Mouse (Mus musculus) E14TG2a.4 (cell line): ENCODE measurements around the gene Mylk.

Source experiments
- H3K27me3 ChIP-seq: 2 replicates; pipeline ENCODE4 v1.6.1; 2014; ENCODE audit warnings: low read length, control low read depth; ENCODE audit not compliant: insufficient read depth
- H3K36me3 ChIP-seq: 2 replicates; pipeline ENCODE4 v1.6.1; 2014; ENCODE audit warnings: low read length, control low read depth; ENCODE audit not compliant: insufficient read depth
- H3K4me1 ChIP-seq: replicated peaks from 2 replicates; pipeline ENCODE4 v1.6.1; 2014; ENCODE audit warnings: low read depth, low read length, control low read depth
- H3K4me3 ChIP-seq: replicated peaks from 2 replicates; pipeline ENCODE4 v1.5.1; 2014; ENCODE audit warnings: mild to moderate bottlenecking, low read length
- H3K9me3 ChIP-seq: 2 replicates; pipeline ENCODE4 v1.6.1; 2014; ENCODE audit warnings: low read length, control low read depth
- CTCF ChIP-seq: conservative IDR thresholded peaks from 2 replicates; pipeline ENCODE4 v1.5.1; 2014; ENCODE audit warnings: low read length
- NANOG ChIP-seq: IDR thresholded peaks from 2 replicates; pipeline ENCODE4 v1.6.1; 2014; ENCODE audit warnings: borderline replicate concordance, low read length, mixed read lengths
- POU5F1 ChIP-seq: IDR thresholded peaks from 2 replicates; pipeline ENCODE4 v1.6.1; 2014; ENCODE audit warnings: low read length, borderline replicate concordance

The Mylk gene

DNA sequence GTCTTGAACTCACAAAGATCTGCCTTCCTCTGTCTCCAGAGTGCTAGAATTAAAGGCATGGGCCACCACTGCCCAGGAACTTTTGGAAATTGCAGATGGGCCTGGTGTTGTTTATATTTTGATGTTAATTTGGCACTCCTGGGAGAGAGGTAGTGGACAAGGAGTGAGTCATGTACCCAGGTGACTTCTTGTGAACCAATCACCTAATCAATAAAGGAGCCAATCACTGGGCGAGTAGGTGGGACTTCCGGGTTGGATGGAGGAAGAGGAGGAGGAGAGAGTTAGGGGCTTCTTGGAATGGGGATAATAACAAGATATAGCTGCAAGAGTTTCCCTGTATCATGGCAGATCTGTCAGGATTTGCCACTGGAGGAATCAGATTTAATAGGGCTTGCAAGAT, 268.5 kb downstream of the Mylk start:
- Histone ChIP-seq H3K4me3 (peak overlapping the region; percentile 86), H3K4me1 (peaks cover 73% of the 10 kb centered on the region), H3K27me3 (no peaks in the 10 kb centered on the region), H3K9me3 (no peaks in the 10 kb centered on the region), H3K36me3 (peaks cover 4% of the 10 kb centered on the region)
- no peak for TF ChIP-seq POU5F1
- TF ChIP-seq CTCF, result no peak
- TF ChIP-seq NANOG, result no peak

DNA sequence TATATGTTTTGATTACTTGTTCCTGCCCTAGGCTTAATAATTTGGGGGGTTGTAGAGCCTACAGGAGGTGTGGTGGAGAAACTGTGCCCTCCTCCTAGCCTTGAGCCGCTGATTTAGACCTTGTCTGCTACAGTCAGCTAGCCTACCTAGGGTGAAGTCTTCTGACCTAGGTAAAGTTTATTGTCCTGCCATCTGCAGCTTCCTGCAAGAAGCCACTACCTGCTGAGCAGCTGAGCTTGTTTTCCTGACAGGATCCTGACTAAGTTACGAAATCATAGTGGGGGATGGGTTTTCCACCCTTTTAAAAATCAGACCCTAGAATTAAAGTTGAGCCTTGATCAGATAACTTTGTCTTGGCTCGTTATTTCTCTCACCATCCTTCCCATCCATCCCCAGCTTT, 271.5 kb downstream of the Mylk start:
- Histone ChIP-seq H3K4me1 (peaks cover 71% of the 10 kb centered on the region), H3K9me3 (no peaks in the 10 kb centered on the region), H3K36me3 (peaks cover 4% of the 10 kb centered on the region), H3K27me3 (no peaks in the 10 kb centered on the region), H3K4me3 (no peak overlapping the region)
- TF ChIP-seq POU5F1, result no peak

DNA sequence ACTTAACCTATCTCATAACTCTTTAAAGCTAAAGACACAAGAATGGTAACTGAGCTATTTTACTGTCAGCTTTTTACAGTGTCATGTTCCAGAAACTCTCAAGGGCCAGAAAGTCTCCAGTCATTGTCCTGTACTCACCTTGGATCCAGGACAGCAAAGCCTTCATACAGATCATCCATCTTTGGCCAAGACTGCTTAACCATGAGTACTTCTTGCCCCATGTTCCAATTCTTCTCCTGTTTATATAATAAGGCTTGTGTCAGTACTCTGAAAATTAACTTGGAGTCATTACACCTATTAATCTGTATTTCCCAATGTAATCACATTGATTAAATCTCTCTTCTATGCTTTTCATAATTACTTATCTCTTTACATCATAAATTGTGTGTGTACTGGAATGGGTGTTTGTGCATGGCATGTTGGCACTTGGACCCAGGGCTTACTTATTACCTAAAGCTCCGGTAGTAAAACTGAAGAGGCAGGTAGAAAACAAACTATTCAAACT, 273.5 kb downstream of the Mylk start:
- Histone ChIP-seq H3K9me3 (no peaks in the 10 kb centered on the region), H3K4me3 (no peak overlapping the region), H3K27me3 (no peaks in the 10 kb centered on the region), H3K36me3 (peaks cover 4% of the 10 kb centered on the region), H3K4me1 (peaks cover 57% of the 10 kb centered on the region)
- TF ChIP-seq CTCF, result no peak
- no peak for TF ChIP-seq NANOG
- no peak for TF ChIP-seq POU5F1

DNA sequence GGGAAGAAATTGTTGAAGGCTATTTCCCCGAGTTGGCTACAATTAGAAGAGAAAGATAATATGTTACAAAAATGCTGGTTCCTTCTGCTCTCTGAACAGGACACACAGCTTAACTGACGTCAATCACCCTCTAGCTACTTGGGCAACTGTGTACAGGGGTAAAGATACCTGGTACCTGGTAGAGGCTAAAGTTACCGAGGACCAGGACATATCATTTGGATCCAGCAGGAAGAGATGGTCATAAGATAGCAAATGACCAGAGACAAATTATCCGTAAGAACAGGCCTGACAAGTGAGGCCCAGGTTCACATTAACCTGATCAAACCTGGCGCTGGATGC, 276.9 kb downstream of the Mylk start:
- Histone ChIP-seq H3K36me3 (peaks cover 16% of the 10 kb centered on the region), H3K4me1 (peaks cover 47% of the 10 kb centered on the region), H3K4me3 (peak overlapping the region; percentile 94), H3K27me3 (no peaks in the 10 kb centered on the region), H3K9me3 (no peaks in the 10 kb centered on the region)
- TF ChIP-seq POU5F1, result no peak
- no peak for TF ChIP-seq CTCF
- no peak for TF ChIP-seq NANOG

DNA sequence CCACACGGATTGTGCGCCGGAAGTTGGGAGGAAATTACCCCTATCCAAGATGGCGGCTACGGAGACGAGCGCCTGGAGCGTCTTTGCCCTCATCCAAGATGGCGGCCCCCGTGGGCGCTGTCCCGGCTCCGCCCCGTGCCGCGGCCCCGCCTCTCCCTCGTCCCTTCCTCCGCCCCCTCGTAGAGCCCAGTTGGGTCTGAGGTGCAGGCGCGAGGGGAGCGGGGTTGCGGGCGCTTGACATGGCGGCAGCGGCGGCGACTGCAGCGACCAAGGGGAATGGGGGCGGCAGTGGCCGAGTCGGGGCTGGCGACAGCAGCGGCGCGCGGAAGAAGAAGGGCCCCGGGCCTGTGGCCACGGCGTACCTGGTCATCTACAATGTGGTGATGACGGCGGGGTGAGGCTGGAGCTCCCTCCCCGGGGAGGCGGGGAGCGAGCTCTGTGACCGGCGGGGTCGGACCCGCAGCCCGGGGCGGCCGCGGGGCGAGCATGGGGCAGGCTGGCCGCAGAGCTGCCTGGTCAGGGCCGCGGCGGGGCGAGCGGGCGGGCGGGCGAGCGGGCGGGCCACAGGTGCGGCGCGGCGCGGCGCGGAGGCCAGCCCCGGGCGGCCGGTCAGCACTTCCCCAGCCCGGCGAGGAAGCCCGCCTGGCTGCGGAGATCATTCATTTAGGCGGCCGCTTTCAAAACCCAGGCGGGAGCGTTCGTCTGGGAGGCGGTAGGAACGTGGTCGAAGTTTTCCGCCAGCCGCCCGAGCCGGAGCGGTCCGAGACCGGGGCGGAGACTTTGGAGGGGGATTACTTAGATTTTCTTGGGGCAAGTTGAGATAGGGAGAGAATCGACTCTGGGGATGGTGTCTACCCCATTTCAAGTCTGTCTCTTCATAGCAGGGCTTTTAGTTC, 277.5 kb downstream of the Mylk start, which contains the start of gene Hacd2:
Gene Hacd2, plus strand, starts transcription at position 187 of the 896 bp plus-strand sequence.
- Histone ChIP-seq H3K27me3 (no peaks in the 10 kb centered on the region), H3K4me1 (peaks cover 41% of the 10 kb centered on the region), H3K4me3 (peak within 1 kb of the TSS; percentile 94), H3K36me3 (peaks cover 23% of the 10 kb centered on the region), H3K9me3 (no peaks in the 10 kb centered on the region)
- TF ChIP-seq POU5F1, result no peak
- no peak for TF ChIP-seq CTCF
- TF ChIP-seq NANOG, result no peak

DNA sequence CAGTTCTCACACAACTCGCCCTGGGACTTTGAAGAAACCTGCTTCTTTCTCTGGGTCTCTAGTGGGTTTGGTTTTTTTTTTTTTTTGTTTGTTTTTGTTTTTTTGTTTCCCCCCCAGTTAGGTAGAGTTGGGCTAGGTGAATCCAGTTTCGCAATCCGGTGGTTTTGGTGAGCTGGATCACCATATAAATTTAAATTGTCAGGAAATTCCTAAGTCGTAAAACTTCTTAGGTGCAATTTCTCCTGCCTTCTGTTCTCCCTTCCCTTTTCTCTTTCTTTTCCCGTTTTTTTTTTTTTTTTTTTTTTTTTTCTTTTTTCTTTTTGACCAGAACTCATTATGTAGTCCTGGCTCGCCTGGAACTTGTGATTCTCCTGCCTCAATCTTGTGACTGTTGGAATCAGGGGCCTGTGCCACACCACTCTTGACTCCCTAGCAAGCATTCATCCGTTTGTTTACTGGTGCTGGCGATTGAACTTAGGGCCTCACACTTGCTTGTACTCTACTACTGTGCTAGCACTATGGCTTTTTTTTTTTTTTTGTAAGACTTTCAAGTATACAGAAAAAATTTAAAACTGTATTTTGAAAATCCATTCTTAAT, 278.2 kb downstream of the Mylk start:
- Histone ChIP-seq H3K36me3 (peaks cover 28% of the 10 kb centered on the region), H3K4me3 (peak overlapping the region; percentile 94), H3K9me3 (no peaks in the 10 kb centered on the region), H3K4me1 (peaks cover 34% of the 10 kb centered on the region), H3K27me3 (no peaks in the 10 kb centered on the region)
- TF ChIP-seq POU5F1 (no peak), CTCF (no peak), NANOG (no peak)

DNA sequence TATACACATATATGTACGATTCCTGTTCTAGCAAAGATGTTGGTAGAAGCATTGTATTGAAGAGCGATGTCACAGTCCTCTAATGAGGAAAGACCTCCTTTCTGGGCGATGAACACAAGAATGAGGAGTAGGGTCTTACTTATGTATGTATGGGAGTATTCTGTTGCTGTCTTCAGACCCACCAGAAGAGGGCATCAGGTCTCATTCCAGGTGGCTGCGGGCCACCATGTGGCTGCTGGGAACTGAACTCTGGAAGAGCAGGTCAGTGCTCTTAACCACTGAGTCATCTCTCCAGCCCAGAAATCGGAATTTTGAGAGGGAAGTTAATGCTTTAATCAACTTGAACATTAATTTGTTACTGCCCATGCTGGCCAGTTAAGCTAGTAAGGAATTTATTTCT, 279.3 kb downstream of the Mylk start:
- Histone ChIP-seq H3K27me3 (no peaks in the 10 kb centered on the region), H3K9me3 (no peaks in the 10 kb centered on the region), H3K4me1 (peaks cover 30% of the 10 kb centered on the region), H3K4me3 (no peak overlapping the region; the same call in 1 of the 2 replicates), H3K36me3 (peaks cover 39% of the 10 kb centered on the region)
- TF ChIP-seq POU5F1, result no peak
- TF ChIP-seq CTCF, result peak; percentile 40

DNA sequence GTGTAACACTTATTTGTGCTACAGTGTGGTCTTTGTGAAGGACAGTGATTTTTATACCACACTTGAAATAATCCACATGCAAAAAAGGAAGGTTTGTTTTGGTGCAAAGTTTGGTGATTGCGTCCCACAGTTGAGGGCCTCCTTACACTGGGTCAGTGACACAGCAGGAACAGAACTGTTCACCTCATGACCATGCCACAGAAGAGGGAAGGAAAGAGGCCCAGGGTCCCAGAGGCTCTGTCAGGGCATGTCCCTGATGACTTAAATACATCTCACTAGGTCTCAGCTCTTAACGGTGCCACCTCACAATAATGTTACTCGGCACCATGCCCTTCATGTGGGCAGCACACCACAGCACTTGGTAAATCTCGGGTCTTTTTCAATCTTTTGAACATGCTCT, 280.3 kb downstream of the Mylk start:
- TF ChIP-seq NANOG (no peak), CTCF (no peak), POU5F1 (no peak)
- no peaks in the 10 kb centered on the region for H3K27me3 ChIP-seq
- no peaks in the 10 kb centered on the region for H3K9me3 ChIP-seq
- peaks cover 49% of the 10 kb centered on the region for H3K36me3 ChIP-seq
- no peak overlapping the region for H3K4me3 ChIP-seq
- H3K4me1 ChIP-seq, result peaks cover 30% of the 10 kb centered on the region
